Mouse (Mus musculus): ENCODE results near the gene Aldh3b3. TPM values are rescaled to one million over a fixed set of nuclear protein-coding genes. Genes with fewer than 3 reads are reported as not detected.

Aldh3b3 gene
- total and polyA plus RNA-seq, 3 experiments: not detected

- no peaks in the 10 kb centered on the region for H3K9me3 ChIP-seq (replicated peaks; ENCODE audit: low read length)
- peak; percentile 89 for DNase-seq (ENCODE audit: extremely low read depth)
- no peak overlapping the region for H3K4me2 ChIP-seq (ENCODE audit: insufficient read depth, low read depth, poor library complexity, severe bottlenecking)
- TF ChIP-seq CTCF (conservative IDR thresholded peaks at IDR 0.05 in 1 of 2, IDR thresholded peaks at IDR 0.05 in 1 of 2; ENCODE audit: low read depth in 2 of 2, low read length in 2 of 2) (peak; percentile 86 to 96), CHD1 (IDR thresholded peaks at IDR 0.05; ENCODE audit: low read depth, low read length) (no peak), SMC3 (IDR thresholded peaks at IDR 0.05; ENCODE audit: low read depth, low read length) (peak; percentile 95), POLR2A (IDR thresholded peaks at IDR 0.05; ENCODE audit: low read depth, low read length) (no peak), ZC3H11A (IDR thresholded peaks at IDR 0.05; ENCODE audit: low read depth, low read length) (peak; percentile 79), RAD21 (IDR thresholded peaks at IDR 0.05; ENCODE audit: low read depth, low read length) (peak; percentile 93)
- H3K4me3 ChIP-seq (replicated peaks in 1 of 3; ENCODE audit: low read depth in 2 of 3, low read length in 2 of 3, poor library complexity in 1 of 3): no peak overlapping the region
- no peak overlapping the region for H3K9ac ChIP-seq (ENCODE audit: insufficient read depth, low read depth)
- peaks cover 6 to 21% of the 10 kb centered on the region in 2 experiments for H3K4me1 ChIP-seq (ENCODE audit: control insufficient read depth in 1 of 2, insufficient read depth in 2 of 2)
- peaks cover 31% of the 10 kb centered on the region for H3K27me3 ChIP-seq (replicated peaks)
- no peaks in the 10 kb centered on the region for H3K79me2 ChIP-seq (replicated peaks; ENCODE audit: control insufficient read depth, extremely low read depth, insufficient read depth, poor library complexity, severe bottlenecking)
- H3K36me3 ChIP-seq (replicated peaks in 1 of 2; ENCODE audit: control insufficient read depth in 1 of 2, insufficient read depth in 1 of 2, low read length in 1 of 2): no peaks in the 10 kb centered on the region
- no peak overlapping the region for H3K27ac ChIP-seq (ENCODE audit: insufficient read depth, low read depth)
- dilution Hi-C loops (cut with MboI; ENCODE audit: extremely low pct_ligation_motif_present, extremely low pct_unique_long_range_greater_than_20kb, low sequenced_read_pairs) (no loop called here), in situ Hi-C loops (cut with MboI; ENCODE audit: low pct_ligation_motif_present, low pct_unique_long_range_greater_than_20kb, low sequenced_read_pairs) (no loop called here)
Measured at GRCm38 (mm10) chr19:3980309-3980708, 21.9 kb downstream of the Aldh3b3 start.

GRCm38 (mm10) chr19:3980917-3981316, 22.5 kb downstream of the Aldh3b3 start:
- peaks cover 31% of the 10 kb centered on the region for H3K27me3 ChIP-seq (replicated peaks)
- no peaks in the 10 kb centered on the region for H3K79me2 ChIP-seq (replicated peaks; ENCODE audit: control insufficient read depth, extremely low read depth, insufficient read depth, poor library complexity, severe bottlenecking)
- no peak overlapping the region for H3K9ac ChIP-seq (ENCODE audit: insufficient read depth, low read depth)
- no peak overlapping the region for H3K4me2 ChIP-seq (ENCODE audit: insufficient read depth, low read depth, poor library complexity, severe bottlenecking)
- H3K9me3 ChIP-seq (replicated peaks; ENCODE audit: low read length): no peaks in the 10 kb centered on the region
- H3K4me3 ChIP-seq (replicated peaks in 1 of 3; ENCODE audit: low read depth in 2 of 3, low read length in 2 of 3, poor library complexity in 1 of 3): no peak overlapping the region
- no peak for DNase-seq (ENCODE audit: extremely low read depth)
- H3K4me1 ChIP-seq (ENCODE audit: control insufficient read depth in 1 of 2, insufficient read depth in 2 of 2): peaks cover 2 to 18% of the 10 kb centered on the region in 2 experiments; a peak in 3 of 4 replicates
- H3K27ac ChIP-seq (ENCODE audit: insufficient read depth, low read depth): no peak overlapping the region
- in situ Hi-C loops (cut with MboI; ENCODE audit: low pct_ligation_motif_present, low pct_unique_long_range_greater_than_20kb, low sequenced_read_pairs) (no loop called here), dilution Hi-C loops (cut with MboI; ENCODE audit: extremely low pct_ligation_motif_present, extremely low pct_unique_long_range_greater_than_20kb, low sequenced_read_pairs) (no loop called here)
- H3K36me3 ChIP-seq (replicated peaks in 1 of 2; ENCODE audit: control insufficient read depth in 1 of 2, insufficient read depth in 1 of 2, low read length in 1 of 2): no peaks in the 10 kb centered on the region
- TF ChIP-seq RCOR1 (conservative IDR thresholded peaks at IDR 0.05; ENCODE audit: low read depth, low read length) (no peak), TCF12 (IDR thresholded peaks at IDR 0.05; ENCODE audit: low read depth, low read length) (no peak), KAT2A (IDR thresholded peaks at IDR 0.05; ENCODE audit: insufficient replicate concordance, low read length) (no peak), ETS1 (conservative IDR thresholded peaks at IDR 0.05; ENCODE audit: low read depth, low read length) (no peak), MAZ (IDR thresholded peaks at IDR 0.05; ENCODE audit: low read depth, low read length) (no peak), NELFE (IDR thresholded peaks at IDR 0.05; ENCODE audit: low read depth, low read length) (no peak), MAFK (IDR thresholded peaks at IDR 0.05; ENCODE audit: insufficient replicate concordance, low read length) (no peak), HCFC1 (IDR thresholded peaks at IDR 0.05; ENCODE audit: low read depth, low read length) (no peak), USF2 (conservative IDR thresholded peaks at IDR 0.05; ENCODE audit: low read depth, low read length) (no peak), RAD21 (IDR thresholded peaks at IDR 0.05; ENCODE audit: low read depth, low read length) (no peak), MYC (IDR thresholded peaks at IDR 0.05; ENCODE audit: low read depth, low read length) (no peak), MEF2A (IDR thresholded peaks at IDR 0.05; ENCODE audit: borderline replicate concordance, low read depth, low read length) (no peak), USF1 (IDR thresholded peaks at IDR 0.05; ENCODE audit: low read depth, low read length) (no peak), CHD2 (IDR thresholded peaks at IDR 0.05; ENCODE audit: low read length) (no peak), POLR2A (IDR thresholded peaks at IDR 0.05; ENCODE audit: low read depth, low read length) (no peak)
